Mouse (Mus musculus) intestine, embryonic 14.5 days (tissue): Measurements from ENCODE around the gene Bpifb2. TPM values are rescaled to one million over a fixed set of nuclear protein-coding genes. Genes with fewer than 3 reads are reported as not detected.

Experiments used
- ATAC-seq: fragments of 200-750 bp; cut with Nextera tagmentation; replicated peaks from 2 replicates; pipeline ENCODE4 v1.8.0; 2017; ENCODE audit warnings: low read depth, moderate number of reproducible peaks, moderate TSS enrichment, moderate library complexity; ENCODE audit not compliant: low FRiP score, low TSS enrichment
- DNase-seq: peaks from one replicate; pipeline ENCODE4 v3.0.0-alpha.2; 2018; ENCODE audit warnings: low spot score
- H3K27ac ChIP-seq: fragments of 300-500 bp; sonication (generic); 2 replicates; pipeline ENCODE4 v1.5.1; 2014; ENCODE audit warnings: low read depth, mild to moderate bottlenecking, control low read depth
- H3K27me3 ChIP-seq: fragments of 300-500 bp; sonication (generic); replicated peaks from 2 replicates; pipeline ENCODE4 v1.6.1; 2014; ENCODE audit warnings: low read length, control low read depth; ENCODE audit not compliant: control insufficient read depth, insufficient read depth
- H3K36me3 ChIP-seq: fragments of 300-500 bp; sonication (generic); 2 replicates; pipeline ENCODE4 v1.6.1; 2014; ENCODE audit warnings: low read length, control low read depth; ENCODE audit not compliant: control insufficient read depth, insufficient read depth
- H3K4me1 ChIP-seq: fragments of 300-500 bp; sonication (generic); replicated peaks from 2 replicates; pipeline ENCODE4 v1.6.1; 2014; ENCODE audit warnings: low read length, control low read depth, mixed read lengths; ENCODE audit not compliant: control insufficient read depth, insufficient read depth
- H3K4me2 ChIP-seq: fragments of 300-500 bp; sonication (generic); 2 replicates; pipeline ENCODE4 v1.6.1; 2014; ENCODE audit warnings: low read length
- H3K4me3 ChIP-seq: fragments of 300-500 bp; sonication (generic); 2 replicates; pipeline ENCODE4 v1.5.1; 2014; ENCODE audit warnings: low read depth, low read length, control low read depth, mixed read lengths
- H3K9ac ChIP-seq: fragments of 300-500 bp; sonication (generic); 2 replicates; pipeline ENCODE4 v1.6.1; 2014; ENCODE audit warnings: mild to moderate bottlenecking, low read length
- H3K9me3 ChIP-seq: fragments of 300-500 bp; sonication (generic); 2 replicates; pipeline ENCODE4 v1.6.1; 2016; ENCODE audit warnings: low read length, control low read depth; ENCODE audit not compliant: control insufficient read depth
- WGBS: fragments of 180-500 bp; shearing (Covaris S2); extraction: QIAGEN DNeasy Blood & Tissue Kit; methylation state at CpG from one replicate; pipeline ENCODE4 v1.1.7; 2014; 5-methylcytosine and 5-hydroxymethylcytosine counted together
- polyA plus RNA-seq: library from polyadenylated mRNA; unstranded; fragments of >200 nt; fragmentation: Nextera tagmentation; extraction: Ambion mirVana; gene quantifications from 2 replicates; pipeline ENCODE4 v1.2.1, GENCODE M21; 2014

The Bpifb2 gene
- polyA plus RNA-seq, 1 experiment from 2014 or later = not detected

DNA sequence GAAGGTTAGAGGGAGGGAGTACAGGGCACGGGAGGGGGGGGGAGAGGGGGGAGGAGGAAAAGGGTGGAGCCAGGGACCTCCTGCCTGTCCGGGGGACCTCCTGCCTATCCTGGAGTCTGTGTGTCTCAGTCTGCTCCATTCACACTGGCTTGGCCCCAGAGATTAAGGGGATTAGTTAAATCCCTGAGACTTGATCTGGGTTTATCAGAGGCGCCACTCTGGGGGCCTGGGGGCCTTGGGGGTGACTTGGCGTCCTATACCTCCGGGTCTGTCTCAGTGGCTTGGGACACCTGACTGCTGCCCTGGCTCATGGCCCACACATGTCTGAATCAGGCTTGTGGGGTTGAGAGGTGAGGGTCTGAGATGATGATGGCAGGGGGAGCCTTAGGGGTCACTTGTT, 21.3 kb upstream of the Bpifb2 start:
- 23% methylated on average over 5 of the region's 5 CpGs for WGBS
- no peak for DNase-seq

DNA sequence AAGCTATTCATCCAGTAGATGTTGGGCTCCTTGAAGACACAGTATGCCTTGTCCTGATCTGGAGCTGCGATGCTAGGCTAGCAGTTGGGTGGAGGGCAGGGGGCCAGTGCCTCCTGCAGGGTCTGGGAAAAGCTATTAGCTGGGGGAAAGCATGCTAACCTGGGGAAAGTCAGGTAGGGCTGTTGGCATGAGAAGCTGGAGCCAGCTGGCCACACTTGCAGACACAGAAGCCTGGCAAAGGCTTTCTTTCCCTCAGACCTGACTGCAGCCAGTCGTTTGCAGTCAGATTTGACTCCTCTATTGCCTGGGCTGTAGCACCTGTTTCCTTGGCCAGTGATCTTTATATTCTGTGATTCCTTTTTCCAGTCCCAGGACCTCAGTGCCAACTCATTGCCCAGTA, 15.3 kb upstream of the Bpifb2 start:
- Histone ChIP-seq H3K27ac (no peak overlapping the region), H3K4me1 (no peaks in the 10 kb centered on the region), H3K9ac (no peak overlapping the region), H3K27me3 (no peaks in the 10 kb centered on the region), H3K4me3 (no peak overlapping the region), H3K36me3 (no peaks in the 10 kb centered on the region), H3K9me3 (no peaks in the 10 kb centered on the region), H3K4me2 (no peak overlapping the region)
- DNase-seq (no peak), ATAC-seq (no peak)
- WGBS = 80% methylated on average over 2 of the region's 2 CpGs

More for the DNA sequence above, 21.3 kb upstream of the Bpifb2 start:
- ATAC-seq = no peak
- Histone ChIP-seq H3K9ac (no peak overlapping the region), H3K4me1 (no peaks in the 10 kb centered on the region), H3K27me3 (no peaks in the 10 kb centered on the region), H3K27ac (no peak overlapping the region), H3K36me3 (no peaks in the 10 kb centered on the region), H3K4me3 (no peak overlapping the region), H3K4me2 (no peak overlapping the region), H3K9me3 (no peaks in the 10 kb centered on the region; the same call in none of the 2 replicates)

DNA sequence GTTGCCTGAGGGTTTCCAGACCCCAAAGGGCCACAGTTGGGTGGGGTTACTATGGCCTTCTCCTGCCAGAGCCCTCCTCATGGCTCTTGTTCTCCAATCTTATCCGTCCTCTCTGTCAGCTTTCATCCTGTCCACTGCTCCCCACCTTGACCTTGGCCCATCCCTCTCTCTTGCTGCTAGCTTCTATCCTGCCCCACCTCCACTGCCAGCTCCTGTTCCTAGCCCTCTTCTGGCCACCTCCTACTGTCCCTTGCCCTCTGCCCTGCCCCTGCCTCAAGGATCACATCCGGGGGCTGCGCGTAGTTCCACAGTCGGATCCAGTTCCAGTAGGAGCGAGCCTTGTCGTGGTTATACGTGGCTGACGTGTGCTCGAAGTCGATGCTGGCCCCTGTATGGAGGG, 14.5 kb upstream of the Bpifb2 start:
- H3K4me3 ChIP-seq = no peak overlapping the region
- H3K4me2 ChIP-seq = no peak overlapping the region
- H3K9ac ChIP-seq = no peak overlapping the region
- ATAC-seq (no peak), DNase-seq (no peak)
- no peak overlapping the region for H3K27ac ChIP-seq
- WGBS = 89% methylated on average over 11 of the region's 11 CpGs
- no peaks in the 10 kb centered on the region for H3K36me3 ChIP-seq
- H3K4me1 ChIP-seq = no peaks in the 10 kb centered on the region
- no peaks in the 10 kb centered on the region for H3K9me3 ChIP-seq
- no peaks in the 10 kb centered on the region for H3K27me3 ChIP-seq

DNA sequence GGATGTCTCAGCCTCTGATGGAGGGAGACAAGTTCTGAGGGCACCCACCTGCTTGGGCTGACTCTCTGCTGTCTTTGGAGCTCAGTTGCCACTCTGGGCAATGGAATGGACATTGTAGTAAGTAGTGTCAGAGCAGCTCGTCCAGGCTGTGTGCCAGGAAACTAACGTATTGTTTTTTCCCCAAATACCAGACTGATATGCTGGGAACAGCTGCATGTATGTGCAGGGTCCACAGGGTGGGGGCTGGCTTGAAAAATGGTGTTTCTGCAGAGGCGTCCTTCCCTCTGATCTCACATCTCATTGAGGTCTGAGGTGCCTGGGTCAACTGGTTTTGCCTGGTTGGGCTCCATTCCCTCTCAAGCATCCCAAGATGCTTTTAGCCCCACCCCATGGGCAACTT, 14.1 kb upstream of the Bpifb2 start:
- Histone ChIP-seq H3K9ac (no peak overlapping the region), H3K36me3 (no peaks in the 10 kb centered on the region), H3K27ac (no peak overlapping the region), H3K4me3 (no peak overlapping the region), H3K27me3 (no peaks in the 10 kb centered on the region), H3K9me3 (no peaks in the 10 kb centered on the region), H3K4me1 (no peaks in the 10 kb centered on the region), H3K4me2 (no peak overlapping the region)
- DNase-seq (no peak), ATAC-seq (no peak)
- WGBS = 39% methylated on average over 3 of the region's 3 CpGs

DNA sequence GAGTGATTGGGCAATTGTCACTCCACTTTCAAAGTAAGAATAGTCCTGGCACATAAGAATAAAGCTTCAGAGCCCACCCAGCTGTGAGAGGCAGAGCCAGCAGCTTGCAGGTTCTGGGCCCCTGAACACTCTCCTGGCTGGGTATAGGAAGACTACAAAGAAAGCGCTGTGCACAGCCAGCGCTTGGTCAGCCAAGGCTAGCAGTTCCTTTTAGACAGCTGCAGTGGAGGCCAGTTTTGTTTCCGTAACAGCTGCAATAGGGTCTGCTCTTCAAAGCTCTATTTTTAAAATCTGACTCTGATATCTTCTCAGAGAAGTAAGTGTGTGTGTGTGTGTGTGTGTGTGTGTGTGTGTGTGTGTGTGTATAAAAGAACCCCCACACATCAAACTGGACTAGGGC, 12.9 kb upstream of the Bpifb2 start:
- H3K4me3 ChIP-seq = no peak overlapping the region
- no peak overlapping the region for H3K9ac ChIP-seq
- no peaks in the 10 kb centered on the region for H3K36me3 ChIP-seq
- no peak overlapping the region for H3K27ac ChIP-seq
- no peak for DNase-seq
- WGBS = 78% methylated on average over 3 of the region's 3 CpGs
- no peak overlapping the region for H3K4me2 ChIP-seq
- no peaks in the 10 kb centered on the region for H3K9me3 ChIP-seq
- no peak for ATAC-seq
- H3K4me1 ChIP-seq = no peaks in the 10 kb centered on the region
- no peaks in the 10 kb centered on the region for H3K27me3 ChIP-seq

DNA sequence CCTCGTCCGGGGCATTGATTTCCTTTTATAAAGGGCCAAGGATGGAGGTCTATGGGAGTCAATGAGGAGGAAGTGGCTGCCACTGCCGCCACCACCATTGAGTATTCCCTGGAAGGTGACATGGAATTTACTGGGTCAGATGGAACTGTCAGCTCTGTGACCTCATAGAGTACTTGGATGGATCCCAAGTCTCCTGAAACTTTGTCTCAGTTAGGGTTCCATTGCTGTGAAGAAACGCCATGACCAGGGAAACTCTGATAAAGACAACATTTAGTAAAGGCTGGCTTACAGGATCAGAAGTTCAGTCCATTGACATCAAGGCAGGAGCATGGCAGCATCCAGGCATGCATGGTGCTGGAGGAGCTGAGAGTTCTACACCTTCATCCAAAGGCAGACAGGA, 3.9 kb upstream of the Bpifb2 start, which contains the start of gene Sun5:
Sun5 (minus strand) TSS at position 101 of the 400 bp plus-strand sequence.
- DNase-seq (no peak), ATAC-seq (no peak)
- no peaks in the 10 kb centered on the region for H3K27me3 ChIP-seq
- no peak within 1 kb of the TSS for H3K9ac ChIP-seq
- 87% methylated on average over 4 of the region's 4 CpGs for WGBS
- no peak within 1 kb of the TSS for H3K4me3 ChIP-seq
- no peaks in the 10 kb centered on the region for H3K9me3 ChIP-seq
- H3K4me2 ChIP-seq = no peak within 1 kb of the TSS
- no peaks in the 10 kb centered on the region for H3K4me1 ChIP-seq
- H3K36me3 ChIP-seq = no peaks in the 10 kb centered on the region
- H3K27ac ChIP-seq = no peak within 1 kb of the TSS

DNA sequence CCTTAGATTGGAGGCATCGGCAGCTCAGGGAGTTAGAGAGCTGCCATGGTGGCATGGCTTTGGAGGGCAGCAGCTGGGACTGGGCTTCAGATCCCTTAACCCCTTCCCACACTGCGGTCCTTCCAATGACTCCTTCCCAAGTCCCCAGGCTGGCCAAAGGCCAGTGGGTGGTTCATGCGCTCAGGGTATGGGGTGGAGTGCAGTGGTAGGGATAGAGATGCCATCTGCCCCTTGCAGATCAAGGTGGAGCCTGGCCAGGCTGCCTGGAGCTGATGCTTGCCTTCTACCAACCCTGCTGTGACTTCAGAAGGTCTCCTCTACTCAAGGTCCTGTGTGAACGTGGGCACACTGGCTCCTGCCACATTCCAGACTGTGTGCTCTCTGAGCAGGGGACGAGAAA, 24.3 kb downstream of the Bpifb2 start:
- no peak overlapping the region for H3K27ac ChIP-seq
- ATAC-seq (no peak), DNase-seq (no peak)
- no peak overlapping the region for H3K9ac ChIP-seq
- no peak overlapping the region for H3K4me2 ChIP-seq
- 84% methylated on average over 5 of the region's 5 CpGs for WGBS
- no peaks in the 10 kb centered on the region for H3K9me3 ChIP-seq
- H3K4me3 ChIP-seq = no peak overlapping the region
- no peaks in the 10 kb centered on the region for H3K4me1 ChIP-seq
- H3K36me3 ChIP-seq = no peaks in the 10 kb centered on the region
- no peaks in the 10 kb centered on the region for H3K27me3 ChIP-seq

DNA sequence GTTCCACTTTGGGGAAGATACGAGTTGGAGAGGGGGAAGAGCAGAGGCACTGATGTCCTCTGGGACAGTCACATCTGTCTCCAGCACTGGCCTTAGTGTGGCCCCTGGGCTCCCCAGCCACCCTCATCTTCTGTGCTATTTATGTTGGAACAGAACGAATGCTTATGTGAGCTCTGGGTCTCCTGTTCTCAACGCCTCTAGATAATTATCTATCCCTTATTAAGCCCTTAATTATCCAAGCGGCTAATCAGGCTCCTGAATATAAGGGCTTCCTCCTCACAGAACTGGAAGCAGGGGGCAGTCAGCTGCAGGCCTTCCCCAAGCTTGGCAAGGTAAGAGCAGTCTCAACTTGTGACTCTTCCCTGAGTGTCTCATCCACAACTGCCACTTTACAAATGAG, 25.2 kb downstream of the Bpifb2 start, which contains the start of gene Bpifb6:
Bpifb6 (plus strand) TSS at position 301 of the 400 bp plus-strand sequence.
- H3K9ac ChIP-seq = no peak within 1 kb of the TSS
- no peak within 1 kb of the TSS for H3K4me2 ChIP-seq
- no peak for DNase-seq
- WGBS = 76% methylated on average over 4 of the region's 4 CpGs
- ATAC-seq = no peak
- H3K9me3 ChIP-seq = no peaks in the 10 kb centered on the region
- no peaks in the 10 kb centered on the region for H3K27me3 ChIP-seq
- H3K36me3 ChIP-seq = no peaks in the 10 kb centered on the region
- H3K4me1 ChIP-seq = no peaks in the 10 kb centered on the region
- H3K27ac ChIP-seq = no peak within 1 kb of the TSS
- no peak within 1 kb of the TSS for H3K4me3 ChIP-seq

DNA sequence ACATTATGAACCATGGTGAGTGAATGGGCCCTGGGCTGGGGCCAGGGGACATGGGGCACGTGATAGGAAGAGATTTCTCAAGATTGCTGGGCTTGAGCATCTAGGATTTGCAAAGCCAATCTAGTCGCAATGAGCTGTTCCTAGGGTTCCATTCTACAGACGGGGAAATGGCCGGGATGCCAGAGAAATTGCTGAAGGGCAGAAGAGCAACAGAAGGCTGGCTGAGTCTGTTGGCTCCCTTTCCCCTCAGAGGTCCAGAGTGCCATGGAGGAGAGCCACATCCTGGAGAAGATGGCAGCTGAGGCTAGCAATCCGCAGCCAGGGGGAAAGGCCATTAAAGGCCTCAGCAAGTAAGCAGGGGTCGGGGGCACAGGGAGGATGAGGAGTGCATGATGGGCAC, 27.9 kb downstream of the Bpifb2 start:
- Histone ChIP-seq H3K27me3 (no peaks in the 10 kb centered on the region), H3K4me2 (no peak overlapping the region), H3K4me1 (no peaks in the 10 kb centered on the region), H3K36me3 (no peaks in the 10 kb centered on the region), H3K9me3 (no peaks in the 10 kb centered on the region), H3K9ac (no peak overlapping the region), H3K4me3 (no peak overlapping the region), H3K27ac (no peak overlapping the region)
- WGBS = 85% methylated on average over 6 of the region's 6 CpGs
- DNase-seq (no peak), ATAC-seq (no peak)
